Mouse (Mus musculus): ENCODE data around the gene Cacna1s. TPM values are rescaled to one million over a fixed set of nuclear protein-coding genes. Genes with fewer than 3 reads are reported as not detected.
A peak's percentile ranks its signal among the peaks of the same experiment; 100 is the strongest.

Cacna1s gene
- polyA plus RNA-seq, 1 experiment from 2014 or later: 0.54 TPM

- H3K36me3 ChIP-seq (ENCODE audit: control insufficient read depth, insufficient read depth): no peaks in the 10 kb centered on the region
- H3K4me3 ChIP-seq (replicated peaks; ENCODE audit: low read length): no peak overlapping the region
- H3K27ac ChIP-seq (ENCODE audit: low read length): no peak overlapping the region
- WGBS: 50% methylated on average over 1 of the region's 1 CpGs
- H3K9ac ChIP-seq (replicated peaks; ENCODE audit: low read depth, low read length): no peak overlapping the region
- H3K27me3 ChIP-seq (replicated peaks; ENCODE audit: control insufficient read depth, insufficient read depth, low read length): no peaks in the 10 kb centered on the region
- H3K9me3 ChIP-seq (ENCODE audit: control insufficient read depth, low read length): no peaks in the 10 kb centered on the region
- no peak for ATAC-seq
- H3K4me1 ChIP-seq (replicated peaks; ENCODE audit: control insufficient read depth, insufficient read depth, low read length): peaks cover 2% of the 10 kb centered on the region
- no peak overlapping the region for H3K4me2 ChIP-seq (ENCODE audit: low read length)
Observed at GRCm38 (mm10) chr1:136066621-136067020, 14.1 kb downstream of the Cacna1s start.

GRCm38 (mm10) chr1:136067579-136067978 is 15.0 kb downstream of the Cacna1s start:
- H3K4me3 ChIP-seq (replicated peaks; ENCODE audit: low read length): no peak overlapping the region
- no peak for ATAC-seq
- 67% methylated on average over 3 of the region's 3 CpGs for WGBS
- no peaks in the 10 kb centered on the region for H3K27me3 ChIP-seq (replicated peaks; ENCODE audit: control insufficient read depth, insufficient read depth, low read length)
- H3K27ac ChIP-seq (ENCODE audit: low read length): no peak overlapping the region
- H3K4me1 ChIP-seq (replicated peaks; ENCODE audit: control insufficient read depth, insufficient read depth, low read length): no peaks in the 10 kb centered on the region; the same call in 1 of the 2 replicates
- H3K4me2 ChIP-seq (ENCODE audit: low read length): no peak overlapping the region
- no peak overlapping the region for H3K9ac ChIP-seq (replicated peaks; ENCODE audit: low read depth, low read length)
- no peaks in the 10 kb centered on the region for H3K9me3 ChIP-seq (ENCODE audit: control insufficient read depth, low read length)
- H3K36me3 ChIP-seq (ENCODE audit: control insufficient read depth, insufficient read depth): no peaks in the 10 kb centered on the region

- H3K27ac ChIP-seq (ENCODE audit: low read length): no peak overlapping the region
- H3K9ac ChIP-seq (replicated peaks; ENCODE audit: low read depth, low read length): no peak overlapping the region
- no peak; the same call in 1 of the 2 replicates for ATAC-seq
- no peaks in the 10 kb centered on the region for H3K9me3 ChIP-seq (ENCODE audit: control insufficient read depth, low read length)
- no peak overlapping the region for H3K4me3 ChIP-seq (replicated peaks; ENCODE audit: low read length)
- WGBS: 11% methylated on average over 3 of the region's 3 CpGs
- H3K27me3 ChIP-seq (replicated peaks; ENCODE audit: control insufficient read depth, insufficient read depth, low read length): no peaks in the 10 kb centered on the region
- H3K36me3 ChIP-seq (ENCODE audit: control insufficient read depth, insufficient read depth): no peaks in the 10 kb centered on the region
- H3K4me1 ChIP-seq (replicated peaks; ENCODE audit: control insufficient read depth, insufficient read depth, low read length): no peaks in the 10 kb centered on the region
- H3K4me2 ChIP-seq (ENCODE audit: low read length): no peak overlapping the region
Observed at GRCm38 (mm10) chr1:136076086-136076485, 23.5 kb downstream of the Cacna1s start.

GRCm38 (mm10) chr1:136077656-136078055 is 25.1 kb downstream of the Cacna1s start:
- H3K36me3 ChIP-seq (ENCODE audit: control insufficient read depth, insufficient read depth): no peaks in the 10 kb centered on the region
- WGBS: 67% methylated on average over 4 of the region's 4 CpGs
- no peak overlapping the region for H3K4me3 ChIP-seq (replicated peaks; ENCODE audit: low read length)
- H3K9ac ChIP-seq (replicated peaks; ENCODE audit: low read depth, low read length): no peak overlapping the region
- peaks cover 5% of the 10 kb centered on the region; the same call in 1 of the 2 replicates for H3K9me3 ChIP-seq (ENCODE audit: control insufficient read depth, low read length)
- no peaks in the 10 kb centered on the region for H3K27me3 ChIP-seq (replicated peaks; ENCODE audit: control insufficient read depth, insufficient read depth, low read length)
- no peaks in the 10 kb centered on the region for H3K4me1 ChIP-seq (replicated peaks; ENCODE audit: control insufficient read depth, insufficient read depth, low read length)
- no peak for ATAC-seq
- no peak overlapping the region for H3K27ac ChIP-seq (ENCODE audit: low read length)
- no peak overlapping the region for H3K4me2 ChIP-seq (ENCODE audit: low read length)

GRCm38 (mm10) chr1:136081161-136081560 is 28.6 kb downstream of the Cacna1s start:
- H3K4me2 ChIP-seq (ENCODE audit: low read length): no peak overlapping the region
- no peaks in the 10 kb centered on the region for H3K4me1 ChIP-seq (replicated peaks; ENCODE audit: control insufficient read depth, insufficient read depth, low read length)
- no peak overlapping the region for H3K4me3 ChIP-seq (replicated peaks; ENCODE audit: low read length)
- no peak for ATAC-seq
- WGBS: 79% methylated on average over 1 of the region's 1 CpGs
- H3K27ac ChIP-seq (ENCODE audit: low read length): no peak overlapping the region
- H3K27me3 ChIP-seq (replicated peaks; ENCODE audit: control insufficient read depth, insufficient read depth, low read length): no peaks in the 10 kb centered on the region
- no peaks in the 10 kb centered on the region for H3K36me3 ChIP-seq (ENCODE audit: control insufficient read depth, insufficient read depth)
- peaks cover 5% of the 10 kb centered on the region; the same call in 1 of the 2 replicates for H3K9me3 ChIP-seq (ENCODE audit: control insufficient read depth, low read length)
- H3K9ac ChIP-seq (replicated peaks; ENCODE audit: low read depth, low read length): no peak overlapping the region

GRCm38 (mm10) chr1:136085988-136086685 is 33.6 kb downstream of the Cacna1s start:
- no peaks in the 10 kb centered on the region for H3K36me3 ChIP-seq (ENCODE audit: control insufficient read depth, insufficient read depth)
- H3K9ac ChIP-seq (replicated peaks; ENCODE audit: low read depth, low read length): no peak overlapping the region
- H3K4me3 ChIP-seq (replicated peaks; ENCODE audit: low read length): no peak overlapping the region
- H3K27me3 ChIP-seq (replicated peaks; ENCODE audit: control insufficient read depth, insufficient read depth, low read length): no peaks in the 10 kb centered on the region
- H3K4me2 ChIP-seq (ENCODE audit: low read length): no peak overlapping the region
- 84% methylated on average over 3 of the region's 3 CpGs for WGBS
- no peak overlapping the region for H3K27ac ChIP-seq (ENCODE audit: low read length)
- H3K4me1 ChIP-seq (replicated peaks; ENCODE audit: control insufficient read depth, insufficient read depth, low read length): peaks cover 7% of the 10 kb centered on the region
- no peak for ATAC-seq
- peaks cover 5% of the 10 kb centered on the region; the same call in 1 of the 2 replicates for H3K9me3 ChIP-seq (ENCODE audit: control insufficient read depth, low read length)

GRCm38 (mm10) chr1:136089368-136090165 is 37.0 kb downstream of the Cacna1s start:
- Histone ChIP-seq H3K4me3 (replicated peaks; ENCODE audit: low read length) (no peak overlapping the region), H3K9ac (replicated peaks; ENCODE audit: low read depth, low read length) (no peak overlapping the region), H3K27ac (ENCODE audit: low read length) (peak overlapping the region; percentile 18; the same call in 1 of the 2 replicates), H3K9me3 (ENCODE audit: control insufficient read depth, low read length) (no peaks in the 10 kb centered on the region), H3K27me3 (replicated peaks; ENCODE audit: control insufficient read depth, insufficient read depth, low read length) (no peaks in the 10 kb centered on the region), H3K4me2 (ENCODE audit: low read length) (no peak overlapping the region), H3K36me3 (ENCODE audit: control insufficient read depth, insufficient read depth) (no peaks in the 10 kb centered on the region), H3K4me1 (replicated peaks; ENCODE audit: control insufficient read depth, insufficient read depth, low read length) (peaks cover 7% of the 10 kb centered on the region)
- 57% methylated on average over 9 of the region's 9 CpGs for WGBS
- 0 out of 2 replicates have a peak, but pooled peaks have one; percentile 31 for ATAC-seq

GRCm38 (mm10) chr1:136093726-136094125 is 41.2 kb downstream of the Cacna1s start:
- H3K9me3 ChIP-seq (ENCODE audit: control insufficient read depth, low read length): no peaks in the 10 kb centered on the region
- ATAC-seq: no peak
- 76% methylated on average over 3 of the region's 3 CpGs for WGBS
- no peak overlapping the region for H3K4me3 ChIP-seq (replicated peaks; ENCODE audit: low read length)
- no peak overlapping the region for H3K27ac ChIP-seq (ENCODE audit: low read length)
- no peaks in the 10 kb centered on the region for H3K36me3 ChIP-seq (ENCODE audit: control insufficient read depth, insufficient read depth)
- H3K27me3 ChIP-seq (replicated peaks; ENCODE audit: control insufficient read depth, insufficient read depth, low read length): no peaks in the 10 kb centered on the region
- H3K4me2 ChIP-seq (ENCODE audit: low read length): no peak overlapping the region
- no peak overlapping the region for H3K9ac ChIP-seq (replicated peaks; ENCODE audit: low read depth, low read length)
- H3K4me1 ChIP-seq (replicated peaks; ENCODE audit: control insufficient read depth, insufficient read depth, low read length): peaks cover 7% of the 10 kb centered on the region

- no peak overlapping the region for H3K27ac ChIP-seq (ENCODE audit: low read length)
- WGBS: 83% methylated on average over 5 of the region's 5 CpGs
- H3K36me3 ChIP-seq (ENCODE audit: control insufficient read depth, insufficient read depth): no peaks in the 10 kb centered on the region
Observed at GRCm38 (mm10) chr1:136094807-136095206, 42.3 kb downstream of the Cacna1s start.

More at GRCm38 (mm10) chr1:136094807-136095206, 42.3 kb downstream of the Cacna1s start:
- no peak for ATAC-seq
- Histone ChIP-seq H3K9ac (replicated peaks; ENCODE audit: low read depth, low read length) (no peak overlapping the region), H3K27me3 (replicated peaks; ENCODE audit: control insufficient read depth, insufficient read depth, low read length) (no peaks in the 10 kb centered on the region), H3K9me3 (ENCODE audit: control insufficient read depth, low read length) (no peaks in the 10 kb centered on the region), H3K4me1 (replicated peaks; ENCODE audit: control insufficient read depth, insufficient read depth, low read length) (peaks cover under 1% of the 10 kb centered on the region), H3K4me2 (ENCODE audit: low read length) (no peak overlapping the region), H3K4me3 (replicated peaks; ENCODE audit: low read length) (no peak overlapping the region)
